Mouse (Mus musculus) CH12.LX (cell line): ENCODE measurements around the gene Rab37. TPM values are rescaled to one million over a fixed set of nuclear protein-coding genes. Genes with fewer than 3 reads are reported as not detected.

ENCODE experiments used
- DNase-seq: peaks from one replicate; pipeline ENCODE4 v3.0.0-alpha.2; 2013; ENCODE audit errors: extremely low read depth
- H3K27ac ChIP-seq: 2 replicates; pipeline ENCODE4 v1.5.1; 2012; ENCODE audit warnings: low read depth, mild to moderate bottlenecking, control low read depth, moderate library complexity; ENCODE audit not compliant: insufficient read depth
- H3K27me3 ChIP-seq: replicated peaks from 2 replicates; pipeline ENCODE3; 2012; ENCODE audit warnings: inconsistent platforms
- H3K36me3 ChIP-seq, 2 experiments: replicated peaks in 1 of 2; 2 replicates each; pipeline versions ENCODE3 to v1.6.1; 2012; ENCODE audit warnings: inconsistent platforms in 1 of 2, low read length in 1 of 2, mild to moderate bottlenecking in 1 of 2, mixed read lengths in 1 of 2, moderate library complexity in 1 of 2; ENCODE audit not compliant: control insufficient read depth in 1 of 2, insufficient read depth in 1 of 2
- H3K4me1 ChIP-seq, 2 experiments: 2 replicates each; pipeline ENCODE4 v1.6.1; 2012; ENCODE audit warnings: inconsistent platforms in 1 of 2, moderate library complexity in 1 of 2; ENCODE audit not compliant: insufficient read depth in 2 of 2, control insufficient read depth in 1 of 2
- H3K4me2 ChIP-seq: 2 replicates; pipeline ENCODE4 v1.6.1; 2012; ENCODE audit warnings: low read depth, mild to moderate bottlenecking, control low read depth; ENCODE audit not compliant: poor library complexity, insufficient read depth, severe bottlenecking
- H3K4me3 ChIP-seq, 3 experiments: fragments of 150-350 bp in 1 of 3; sonication (generic) in 1 of 3; replicated peaks in 1 of 3; 2 replicates each; pipeline versions ENCODE3 to v1.5.1; 2011 to 2012; ENCODE audit warnings: low read depth in 2 of 3, low read length in 2 of 3, mild to moderate bottlenecking in 2 of 3, moderate library complexity in 2 of 3, control low read depth in 1 of 3, improper control_type of control experiment in 1 of 3, inconsistent platforms in 1 of 3, mixed read lengths in 1 of 3; ENCODE audit not compliant: poor library complexity in 1 of 3
- H3K79me2 ChIP-seq: replicated peaks from 2 replicates; pipeline ENCODE4 v1.6.1; 2012; ENCODE audit warnings: mild to moderate bottlenecking, moderate library complexity; ENCODE audit not compliant: control insufficient read depth, poor library complexity, insufficient read depth, severe bottlenecking; ENCODE audit errors: extremely low read depth
- H3K9ac ChIP-seq: 2 replicates; pipeline ENCODE4 v1.6.1; 2012; ENCODE audit warnings: low read depth, mild to moderate bottlenecking, control low read depth, moderate library complexity; ENCODE audit not compliant: insufficient read depth
- H3K9me3 ChIP-seq: replicated peaks from 2 replicates; pipeline ENCODE3; 2012; ENCODE audit warnings: low read length, inconsistent platforms, mixed read lengths
- CTCF ChIP-seq, 2 experiments: IDR thresholded peaks in 1 of 2; conservative IDR thresholded peaks in 1 of 2; 2 replicates each; pipeline ENCODE4 v1.5.1; 2011 to 2012; ENCODE audit warnings: low read depth in 2 of 2, low read length in 2 of 2, improper control_type of control experiment in 1 of 2, inconsistent platforms in 1 of 2, mild to moderate bottlenecking in 1 of 2, moderate library complexity in 1 of 2
- E2F4 ChIP-seq: IDR thresholded peaks from 2 replicates; pipeline ENCODE4 v1.6.1; 2011; ENCODE audit warnings: low read depth, low read length, improper control_type of control experiment; ENCODE audit not compliant: insufficient replicate concordance
- ELF1 ChIP-seq: IDR thresholded peaks from 2 replicates; pipeline ENCODE4 v1.6.1; 2014; ENCODE audit warnings: low read depth, mild to moderate bottlenecking, inconsistent platforms, low read length, improper control_type of control experiment
- ETS1 ChIP-seq: conservative IDR thresholded peaks from 2 replicates; pipeline ENCODE4 v1.6.1; 2012; ENCODE audit warnings: low read depth, mild to moderate bottlenecking, inconsistent platforms, low read length, improper control_type of control experiment, moderate library complexity
- GABPA ChIP-seq: IDR thresholded peaks from 2 replicates; pipeline ENCODE4 v1.6.1; 2012; ENCODE audit warnings: low read depth, low read length, improper control_type of control experiment, inconsistent platforms; ENCODE audit not compliant: insufficient replicate concordance
- HCFC1 ChIP-seq: IDR thresholded peaks from 2 replicates; pipeline ENCODE4 v1.6.1; 2012; ENCODE audit warnings: low read depth, mild to moderate bottlenecking, inconsistent platforms, low read length, improper control_type of control experiment
- IRF4 ChIP-seq: IDR thresholded peaks from 2 replicates; pipeline ENCODE4 v1.6.1; 2014; ENCODE audit warnings: low read depth, mild to moderate bottlenecking, inconsistent platforms, low read length, improper control_type of control experiment
- JUN ChIP-seq: IDR thresholded peaks from 2 replicates; pipeline ENCODE4 v1.6.1; 2011; ENCODE audit warnings: low read depth, mild to moderate bottlenecking, low read length, improper control_type of control experiment, moderate library complexity; ENCODE audit not compliant: insufficient read depth
- KAT2A ChIP-seq: IDR thresholded peaks from 2 replicates; pipeline ENCODE4 v1.6.1; 2012; ENCODE audit warnings: low read length, improper control_type of control experiment, inconsistent platforms; ENCODE audit not compliant: insufficient replicate concordance
- MAFK ChIP-seq: IDR thresholded peaks from 2 replicates; pipeline ENCODE4 v1.6.1; 2011; ENCODE audit warnings: low read length, improper control_type of control experiment; ENCODE audit not compliant: insufficient replicate concordance
- MAX ChIP-seq: IDR thresholded peaks from 2 replicates; pipeline ENCODE4 v1.6.1; 2011; ENCODE audit warnings: low read length, improper control_type of control experiment
- MAZ ChIP-seq: IDR thresholded peaks from 2 replicates; pipeline ENCODE4 v1.6.1; 2012; ENCODE audit warnings: low read depth, mild to moderate bottlenecking, inconsistent platforms, low read length, improper control_type of control experiment, moderate library complexity
- MEF2A ChIP-seq: IDR thresholded peaks from 2 replicates; pipeline ENCODE4 v1.6.1; 2014; ENCODE audit warnings: low read depth, mild to moderate bottlenecking, inconsistent platforms, low read length, improper control_type of control experiment, borderline replicate concordance
- NELFE ChIP-seq: IDR thresholded peaks from 2 replicates; pipeline ENCODE4 v1.6.1; 2011; ENCODE audit warnings: low read depth, low read length, improper control_type of control experiment
- NRF1 ChIP-seq: IDR thresholded peaks from 2 replicates; pipeline ENCODE4 v1.6.1; 2014; ENCODE audit warnings: low read depth, mild to moderate bottlenecking, inconsistent platforms, low read length, improper control_type of control experiment, moderate library complexity
- POLR2A ChIP-seq: IDR thresholded peaks from 2 replicates; pipeline ENCODE4 v1.6.1; 2011; ENCODE audit warnings: low read depth, mild to moderate bottlenecking, improper control_type of control experiment, low read length
- RAD21 ChIP-seq: IDR thresholded peaks from 2 replicates; pipeline ENCODE4 v1.6.1; 2011; ENCODE audit warnings: low read depth, mild to moderate bottlenecking, low read length, improper control_type of control experiment, moderate library complexity
- SIN3A ChIP-seq: IDR thresholded peaks from 2 replicates; pipeline ENCODE4 v1.6.1; 2012; ENCODE audit warnings: low read length, improper control_type of control experiment, inconsistent platforms
- SMC3 ChIP-seq: IDR thresholded peaks from 2 replicates; pipeline ENCODE4 v1.6.1; 2011; ENCODE audit warnings: low read depth, low read length, improper control_type of control experiment
- TBP ChIP-seq: conservative IDR thresholded peaks from 2 replicates; pipeline ENCODE4 v1.6.1; 2011; ENCODE audit warnings: low read depth, low read length, improper control_type of control experiment
- TCF12 ChIP-seq: IDR thresholded peaks from 2 replicates; pipeline ENCODE4 v1.6.1; 2014; ENCODE audit warnings: low read depth, mild to moderate bottlenecking, inconsistent platforms, low read length, improper control_type of control experiment
- USF1 ChIP-seq: IDR thresholded peaks from 2 replicates; pipeline ENCODE4 v1.6.1; 2014; ENCODE audit warnings: low read depth, mild to moderate bottlenecking, inconsistent platforms, low read length, improper control_type of control experiment
- ZC3H11A ChIP-seq: IDR thresholded peaks from 2 replicates; pipeline ENCODE4 v1.6.1; 2012; ENCODE audit warnings: low read depth, mild to moderate bottlenecking, inconsistent platforms, low read length, improper control_type of control experiment
- ZKSCAN1 ChIP-seq: IDR thresholded peaks from 2 replicates; pipeline ENCODE4 v1.6.1; 2012; ENCODE audit warnings: low read depth, inconsistent platforms, low read length, improper control_type of control experiment, borderline replicate concordance
- ZMIZ1 ChIP-seq: IDR thresholded peaks from 2 replicates; pipeline ENCODE4 v1.6.1; 2012; ENCODE audit warnings: low read depth, mild to moderate bottlenecking, inconsistent platforms, low read length, improper control_type of control experiment
- ZNF384 ChIP-seq: IDR thresholded peaks from 2 replicates; pipeline ENCODE4 v1.6.1; 2012; ENCODE audit warnings: low read depth, low read length, improper control_type of control experiment, inconsistent platforms
- dilution Hi-C: fragments of 300-500 bp; cut with MboI; formaldehyde crosslinking; loops from 2 replicates; pipeline ENCODE4 v1.14.3; 2020; ENCODE audit warnings: low sequenced_read_pairs; ENCODE audit not compliant: extremely low pct_unique_long_range_greater_than_20kb, extremely low pct_ligation_motif_present
- in situ Hi-C: fragments of 300-500 bp; cut with MboI; formaldehyde crosslinking; loops from 3 replicates; pipeline ENCODE4 v1.14.3; 2019; ENCODE audit warnings: low sequenced_read_pairs, low pct_ligation_motif_present, low pct_unique_long_range_greater_than_20kb, mixed read lengths
- polyA plus RNA-seq: library from polyadenylated mRNA; unstranded; fragments of >175 nt; gene quantifications from 2 replicates; pipeline ENCODE4 v1.2.1, GENCODE M21; 2012; ENCODE audit warnings: low read depth; ENCODE audit not compliant: insufficient read length
- total RNA-seq, 2 experiments: library from RNA; depleted of rRNA; stranded (reverse); fragments of 300-350 nt in 1 of 2; fragments of >200 nt in 1 of 2; gene quantifications; 2 replicates each; pipeline ENCODE4 v1.2.3; 2012 to 2014

The Rab37 gene
- total and polyA plus RNA-seq, 3 experiments: 2.0 to 3.6 (median 2.3) TPM

DNA sequence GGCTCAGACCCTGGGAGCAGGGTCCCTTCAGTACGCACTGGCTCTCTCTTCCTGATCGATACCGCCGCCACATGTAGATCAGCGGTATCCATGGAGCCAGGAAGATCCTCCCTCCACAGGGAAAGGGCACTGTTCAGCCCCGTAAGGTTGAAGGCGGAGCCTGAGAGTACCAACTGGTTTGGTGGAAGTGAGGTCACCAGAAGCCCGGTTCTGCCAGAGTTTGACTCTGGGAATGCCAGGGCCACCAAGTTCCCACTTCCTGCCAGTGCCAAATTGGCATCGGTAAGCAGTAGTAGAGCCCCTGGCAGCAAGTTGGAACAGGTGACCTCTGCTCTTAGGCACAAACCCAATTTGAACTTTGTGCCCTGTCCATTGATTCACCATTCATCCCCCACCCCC, 73.7 kb downstream of the Rab37 start:
- H3K79me2 ChIP-seq: peaks cover 40% of the 10 kb centered on the region
- in situ Hi-C loops (loop anchor here (5.0 kb wide), 3 partner anchors 32 to 107 kb away; no protein-coding TSS in a partner anchor), dilution Hi-C loops (no loop called here)
- peak overlapping the region; percentile 69 to 98 (median 86) for H3K4me3 ChIP-seq
- H3K27ac ChIP-seq: no peak overlapping the region
- no peak for TF ChIP-seq HCFC1
- TF ChIP-seq SMC3: no peak
- no peak for TF ChIP-seq E2F4
- 0 out of 2 replicates have a peak, but pooled peaks have one; percentile 17 for TF ChIP-seq MAZ
- no peak for TF ChIP-seq POLR2A
- no peak for DNase-seq
- H3K36me3 ChIP-seq: peaks cover 7 to 42% of the 10 kb centered on the region in 2 experiments
- peak overlapping the region; percentile 77 for H3K4me2 ChIP-seq
- no peaks in the 10 kb centered on the region for H3K9me3 ChIP-seq
- H3K27me3 ChIP-seq: no peaks in the 10 kb centered on the region
- peak overlapping the region; percentile 46 for H3K9ac ChIP-seq
- H3K4me1 ChIP-seq: peaks cover 16 to 49% of the 10 kb centered on the region in 2 experiments

DNA sequence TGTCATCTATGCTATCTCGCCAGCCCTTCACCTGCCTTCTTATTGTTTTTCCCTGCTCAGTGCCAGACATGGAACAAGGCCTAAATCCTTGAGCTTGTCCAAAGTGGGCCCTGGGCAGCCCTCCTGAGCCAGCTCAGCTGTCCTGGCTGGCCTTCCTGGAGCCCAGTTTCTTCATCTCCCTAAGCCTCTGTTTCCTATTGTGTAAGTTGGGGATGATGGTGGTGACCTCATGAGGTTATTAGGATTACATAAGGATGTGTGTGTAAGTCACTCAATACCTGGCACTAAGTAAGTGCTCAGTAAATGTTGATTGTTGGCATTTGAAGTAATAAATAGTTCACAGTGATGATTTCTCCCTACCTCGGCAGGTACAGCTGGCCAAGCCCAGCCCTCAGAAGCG, 75.5 kb downstream of the Rab37 start:
- Histone ChIP-seq H3K79me2 (peaks cover 43% of the 10 kb centered on the region), H3K36me3 (peaks cover 7 to 56% of the 10 kb centered on the region in 2 experiments), H3K9me3 (no peaks in the 10 kb centered on the region), H3K4me2 (no peak overlapping the region), H3K9ac (no peak overlapping the region), H3K4me3 (no peak overlapping the region), H3K4me1 (peaks cover 23 to 42% of the 10 kb centered on the region in 2 experiments), H3K27ac (no peak overlapping the region), H3K27me3 (no peaks in the 10 kb centered on the region)
- DNase-seq: no peak
- in situ Hi-C loops (no loop called here), dilution Hi-C loops (no loop called here)
- TF ChIP-seq MAX: no peak
- no peak for TF ChIP-seq GABPA
- TF ChIP-seq ZNF384: no peak
- TF ChIP-seq NRF1: no peak

DNA sequence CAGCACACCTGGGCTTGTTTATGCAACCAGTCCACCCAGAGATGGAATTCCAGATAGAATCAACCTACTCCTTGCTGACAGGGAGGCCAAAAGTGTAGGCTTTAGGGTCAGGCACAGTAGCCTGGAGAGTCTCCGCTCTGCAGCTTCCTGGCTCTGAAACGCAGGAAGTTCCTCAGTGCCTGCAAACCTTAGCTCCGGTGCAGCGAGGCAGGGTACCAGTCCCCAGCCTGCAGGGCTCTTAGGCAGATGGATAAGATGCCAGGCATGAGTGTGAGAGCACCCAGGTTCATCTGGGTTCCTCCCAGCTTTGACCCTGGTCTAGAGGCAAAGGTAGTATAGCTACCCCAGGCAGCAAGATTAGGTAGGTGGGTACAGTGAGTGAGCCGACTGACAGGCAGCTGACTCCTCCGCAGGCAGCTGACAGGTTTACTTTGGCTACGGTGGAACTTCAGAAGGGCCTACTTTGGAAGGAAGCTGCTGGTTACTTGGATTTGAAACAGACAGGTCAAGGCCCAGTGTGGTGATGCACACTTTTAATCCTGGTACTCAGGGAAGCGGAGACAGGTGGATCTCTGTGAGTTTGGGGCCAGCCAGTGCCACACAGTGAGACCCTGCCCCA, 76.5 kb downstream of the Rab37 start:
- Histone ChIP-seq H3K4me3 (no peak overlapping the region), H3K9ac (no peak overlapping the region), H3K27ac (no peak overlapping the region), H3K79me2 (peaks cover 47% of the 10 kb centered on the region), H3K9me3 (no peaks in the 10 kb centered on the region), H3K27me3 (no peaks in the 10 kb centered on the region), H3K36me3 (peaks cover 7 to 61% of the 10 kb centered on the region in 2 experiments), H3K4me1 (peaks cover 29 to 43% of the 10 kb centered on the region in 2 experiments), H3K4me2 (no peak overlapping the region)
- DNase-seq: no peak
- dilution Hi-C loops: no loop called here
- in situ Hi-C loops: no loop called here
- TF ChIP-seq ZMIZ1: no peak
- no peak for TF ChIP-seq GABPA
- no peak for TF ChIP-seq ZC3H11A
- TF ChIP-seq SIN3A: no peak
- TF ChIP-seq MAFK: no peak
- no peak for TF ChIP-seq KAT2A
- no peak for TF ChIP-seq ZNF384
- TF ChIP-seq ETS1: no peak
- TF ChIP-seq IRF4: no peak
- TF ChIP-seq TCF12: no peak
- no peak for TF ChIP-seq ZKSCAN1
- TF ChIP-seq TBP: no peak
- TF ChIP-seq NELFE: no peak
- no peak for TF ChIP-seq JUN
- TF ChIP-seq CTCF (conservative IDR thresholded peaks at IDR 0.05 in 1 of 2, IDR thresholded peaks at IDR 0.05 in 1 of 2; ENCODE audit: low read depth in 2 of 2, low read length in 2 of 2): no peak
- TF ChIP-seq USF1: no peak
- no peak for TF ChIP-seq RAD21
- TF ChIP-seq MEF2A: no peak
- TF ChIP-seq ELF1: no peak
